Mouse (Mus musculus) lung, postnatal 25 days (tissue): ENCODE measurements around the gene Etnk2.
"Not testable (repeated sequence)": the region's sequence is repeated elsewhere in the genome, so short reads cannot be mapped to it uniquely, and the experiment has no call there.

ENCODE experiments used
- DNase-seq: peaks from one replicate; pipeline ENCODE4 v3.0.0; 2022; ENCODE audit warnings: low spot score

Etnk2 gene

GRCm38 (mm10) chr1:133363276-133364021, at the start of gene Etnk2:
Gene Etnk2 (plus strand): TSS chr1:133363572.
- DNase-seq, result peak; percentile 77

DNA sequence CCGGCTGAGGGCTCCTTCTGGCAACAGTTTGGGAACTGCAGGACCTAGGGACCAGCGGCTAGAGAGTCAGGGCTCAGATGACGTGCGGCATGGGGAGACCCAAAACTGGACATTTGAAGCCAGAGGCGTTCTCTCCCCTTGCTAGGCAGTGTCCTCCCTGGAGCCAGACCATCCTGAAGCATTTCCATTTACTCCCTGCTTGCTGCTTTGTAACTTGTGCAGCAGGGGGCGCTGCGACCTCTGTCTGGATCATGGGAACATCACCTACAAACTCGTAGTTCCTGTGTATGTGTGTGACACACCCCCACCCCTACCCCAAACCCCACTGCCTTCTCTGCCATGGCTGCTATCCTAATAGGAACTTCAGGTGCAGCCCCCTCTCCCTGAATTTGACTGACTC, 49.0 kb upstream of the Etnk2 start:
- DNase-seq, result peak; percentile 68

DNA sequence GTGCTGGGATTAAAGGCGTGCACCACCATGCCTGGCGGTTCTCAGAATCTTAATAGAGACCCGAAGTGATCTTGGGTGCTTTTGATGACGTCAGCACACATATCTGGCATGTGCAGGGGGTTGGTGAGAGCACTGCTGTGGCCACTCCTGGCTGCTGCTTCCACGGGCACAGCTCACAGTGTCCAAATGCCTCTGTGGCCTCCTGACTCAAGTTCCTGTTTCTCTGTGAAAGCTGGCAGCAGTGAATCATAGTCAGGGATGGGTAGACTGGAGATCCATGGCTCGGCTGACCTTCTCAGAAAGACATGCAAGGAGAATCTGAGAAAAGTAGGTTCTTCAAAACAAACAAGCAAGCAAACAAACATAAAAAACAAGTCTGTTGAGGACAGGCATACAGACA, 47.6 kb upstream of the Etnk2 start:
- DNase-seq, result no peak

- DNase-seq, result no peak
Observed at GRCm38 (mm10) chr1:133316577-133316976, 46.8 kb upstream of the Etnk2 start.

- DNase-seq, result no peak
Observed at GRCm38 (mm10) chr1:133317149-133317548, 46.2 kb upstream of the Etnk2 start.

DNA sequence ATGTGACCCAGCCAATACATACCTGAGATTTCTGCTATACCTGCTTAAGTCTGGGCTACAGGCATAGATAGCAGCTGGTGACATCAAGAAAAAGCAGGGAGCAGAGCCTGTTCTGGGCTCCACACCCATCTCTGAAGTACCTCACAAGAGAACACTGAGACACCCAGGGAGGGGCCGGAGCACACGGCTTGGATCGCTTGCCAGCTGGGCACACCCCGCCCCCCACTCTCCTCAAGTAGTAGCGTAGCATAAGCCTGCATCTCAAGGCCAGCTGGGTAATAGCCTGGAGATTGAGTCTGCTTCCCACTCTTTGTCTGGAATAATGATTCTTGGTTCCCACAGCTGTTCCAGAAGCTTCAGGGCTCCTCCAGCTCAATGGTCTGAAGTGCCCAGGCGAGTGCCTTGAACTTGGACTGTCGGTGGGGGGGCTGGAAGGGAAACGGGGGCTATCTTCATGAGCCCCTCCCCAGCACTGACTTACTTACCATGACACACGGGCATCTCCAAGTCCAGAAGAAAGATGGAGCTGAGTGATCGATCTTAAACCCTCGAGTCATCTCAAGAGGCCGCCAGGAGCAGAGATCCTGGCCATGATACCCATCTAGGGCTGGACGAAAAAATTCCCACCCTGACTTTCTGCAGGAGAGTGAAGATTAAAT, 42.0 kb upstream of the Etnk2 start, which contains the start of gene Kiss1:
Gene Kiss1 (plus strand): TSS at position 609 of the 659 bp plus-strand sequence.
- peak; percentile 65 for DNase-seq

GRCm38 (mm10) chr1:133323333-133323732, 40.0 kb upstream of the Etnk2 start:
- no peak for DNase-seq

- DNase-seq, result no peak
Observed at GRCm38 (mm10) chr1:133325951-133326350, 37.4 kb upstream of the Etnk2 start.

- no peak for DNase-seq
Observed at GRCm38 (mm10) chr1:133327094-133327493, 36.3 kb upstream of the Etnk2 start.

DNA sequence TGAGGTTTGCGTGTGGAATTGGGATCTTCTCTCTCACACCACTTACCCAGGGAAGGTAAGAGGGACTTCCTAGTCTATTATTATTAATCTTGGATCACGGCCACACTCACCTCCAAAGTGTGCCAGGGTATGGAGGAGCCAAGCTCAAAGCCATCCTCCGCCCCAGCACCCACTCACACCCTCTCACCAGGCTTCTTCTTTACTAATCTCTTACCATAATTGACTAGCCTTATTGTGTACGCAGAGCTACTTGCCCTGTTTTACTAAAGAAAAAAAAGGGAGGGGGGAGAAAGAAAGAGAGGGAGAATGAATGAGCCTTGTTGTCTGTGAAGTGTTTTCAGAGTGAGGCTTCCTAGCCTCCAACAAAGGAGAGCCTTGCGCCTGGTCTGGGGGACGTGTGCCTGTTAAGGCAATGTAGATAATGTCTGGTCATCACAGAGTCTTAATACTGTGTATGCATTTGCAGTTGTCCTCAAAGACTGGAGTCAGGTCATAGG, 35.0 kb upstream of the Etnk2 start:
- DNase-seq, result no peak

DNA sequence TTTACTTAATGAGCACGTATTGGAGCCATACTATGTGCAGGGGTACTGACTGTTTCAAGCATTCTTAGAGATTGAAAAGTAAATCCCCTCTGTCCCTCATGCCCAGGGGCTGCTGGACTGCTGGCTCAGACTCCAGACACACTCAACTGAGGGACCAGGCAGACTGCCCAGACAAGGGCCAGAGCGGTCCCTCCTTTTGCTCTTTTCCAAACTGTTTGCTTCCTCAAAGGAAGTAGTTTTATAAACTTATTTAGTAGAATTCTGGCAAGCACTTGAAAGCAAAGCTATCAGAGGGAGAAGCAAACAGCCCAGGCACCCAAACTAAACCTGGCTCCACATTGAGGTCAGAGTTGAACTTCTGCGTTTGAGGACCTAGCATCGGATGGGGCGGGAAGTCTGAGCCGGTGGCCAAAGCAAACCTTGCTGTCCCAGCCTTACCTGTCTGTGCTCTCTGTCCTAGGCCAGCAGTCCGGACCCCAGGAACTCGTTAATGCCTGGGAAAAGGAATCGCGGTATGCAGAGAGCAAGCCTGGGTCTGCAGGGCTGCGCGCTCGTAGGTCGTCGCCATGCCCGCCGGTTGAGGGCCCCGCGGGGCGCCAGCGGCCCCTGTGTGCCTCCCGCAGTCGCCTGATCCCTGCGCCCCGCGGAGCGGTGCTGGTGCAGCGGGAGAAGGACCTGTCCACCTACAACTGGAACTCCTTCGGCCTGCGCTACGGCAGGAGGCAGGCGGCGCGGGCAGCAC, 34.3 kb upstream of the Etnk2 start:
- DNase-seq, result peak; percentile 61

DNA sequence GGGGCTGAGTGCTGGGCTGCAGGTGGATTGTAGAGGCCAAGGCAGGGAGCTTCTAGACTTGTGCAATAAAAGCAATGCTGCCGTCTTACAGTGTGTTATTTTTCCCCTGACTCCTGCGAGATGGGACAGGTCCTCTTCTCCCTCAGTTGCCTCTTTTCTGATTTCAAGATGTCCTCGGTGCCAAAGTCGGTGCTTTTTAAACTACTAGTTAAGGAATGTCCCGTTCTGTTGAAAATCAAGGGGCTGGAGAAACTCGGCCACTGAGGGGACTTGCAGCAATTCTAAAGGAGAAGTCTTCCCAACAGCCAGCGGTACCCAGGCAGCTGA, 33.8 kb upstream of the Etnk2 start:
- DNase-seq, result no peak

GRCm38 (mm10) chr1:133331142-133331541, 32.2 kb upstream of the Etnk2 start:
- DNase-seq, result no peak

GRCm38 (mm10) chr1:133332656-133333430, 30.5 kb upstream of the Etnk2 start:
- DNase-seq, result no peak

- DNase-seq, result no peak
Observed at GRCm38 (mm10) chr1:133333937-133334336, 29.4 kb upstream of the Etnk2 start.

DNA sequence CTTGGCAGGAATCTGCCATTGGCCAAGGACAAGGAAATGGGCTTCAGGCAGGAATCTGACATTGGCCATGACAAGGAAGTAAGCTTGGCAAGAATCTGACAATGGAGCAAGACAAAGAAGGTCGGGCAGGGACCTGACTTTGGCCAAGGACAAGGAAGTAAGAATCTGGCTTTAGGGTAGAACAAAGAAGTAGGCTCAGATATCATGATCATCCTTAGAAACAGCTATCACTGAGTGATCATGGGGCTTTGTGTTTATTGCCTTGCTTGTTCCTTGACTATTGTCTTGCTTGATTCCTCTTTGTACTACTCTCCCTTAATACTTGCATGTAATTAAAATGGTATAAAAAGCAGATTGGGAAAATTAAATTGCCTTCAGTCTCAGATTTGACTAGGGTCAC, 23.0 kb upstream of the Etnk2 start:
- DNase-seq, result not testable (repeated sequence)

DNA sequence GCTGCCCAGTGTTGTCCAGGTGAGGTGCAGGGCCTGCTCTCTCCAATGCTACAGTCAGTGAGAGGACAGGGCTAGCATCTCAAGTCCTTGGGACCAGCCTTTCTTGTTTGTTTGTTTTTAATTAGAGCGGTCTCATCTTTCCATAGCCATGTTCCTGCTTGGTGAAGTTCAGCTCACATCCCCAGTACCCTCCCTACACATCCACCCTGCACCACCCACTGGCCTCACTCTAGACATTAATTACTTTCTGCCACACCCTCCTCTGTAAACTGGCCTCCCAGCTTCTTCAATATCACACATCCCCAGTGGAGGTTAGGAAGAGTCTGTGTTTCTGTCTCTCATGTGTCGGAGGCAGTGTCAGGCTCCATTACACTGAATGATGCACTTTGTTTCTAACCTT, 19.0 kb upstream of the Etnk2 start:
- DNase-seq, result no peak

GRCm38 (mm10) chr1:133346531-133346930, 16.8 kb upstream of the Etnk2 start:
- no peak for DNase-seq

GRCm38 (mm10) chr1:133347226-133347625, 16.1 kb upstream of the Etnk2 start:
- DNase-seq, result no peak

DNA sequence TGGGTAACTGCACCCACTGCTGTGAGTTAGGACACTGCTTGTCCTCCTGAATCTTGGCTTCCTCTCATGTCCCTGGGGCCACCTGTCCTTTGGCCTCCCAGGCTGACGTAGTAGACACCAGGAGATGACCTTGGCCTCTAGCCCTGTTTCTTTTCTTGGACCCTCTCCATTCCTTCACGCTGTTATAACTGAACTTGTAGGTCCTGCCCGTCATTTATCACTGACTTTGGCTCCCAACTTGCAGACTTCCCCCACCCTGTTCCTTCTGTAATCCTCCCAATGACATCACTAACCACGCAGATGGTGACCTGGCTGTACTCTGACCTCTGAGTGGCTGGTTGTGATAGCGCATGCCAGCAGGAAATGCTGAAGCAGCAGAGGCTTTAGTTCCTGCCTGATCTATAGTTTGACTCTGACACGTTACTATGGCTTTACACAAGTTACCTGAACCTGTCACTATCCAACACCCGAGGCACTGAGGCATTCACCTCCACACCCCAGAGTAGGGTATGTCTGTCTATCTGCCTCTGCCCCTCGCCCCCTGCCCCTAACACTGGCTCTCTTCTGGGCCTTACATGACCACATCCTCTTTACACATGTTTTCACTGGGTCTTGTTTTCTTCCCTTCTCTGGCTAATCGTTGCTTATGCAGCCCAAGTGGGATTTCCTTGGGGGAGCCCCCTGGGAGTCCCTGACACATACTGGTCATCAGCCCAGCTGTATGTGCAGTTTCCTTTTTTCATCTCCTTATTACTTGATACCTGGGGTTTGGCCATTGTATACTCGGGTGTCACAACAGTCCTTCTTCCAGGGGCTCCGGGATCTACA, 15.5 kb upstream of the Etnk2 start:
- DNase-seq, result peak; percentile 34

DNA sequence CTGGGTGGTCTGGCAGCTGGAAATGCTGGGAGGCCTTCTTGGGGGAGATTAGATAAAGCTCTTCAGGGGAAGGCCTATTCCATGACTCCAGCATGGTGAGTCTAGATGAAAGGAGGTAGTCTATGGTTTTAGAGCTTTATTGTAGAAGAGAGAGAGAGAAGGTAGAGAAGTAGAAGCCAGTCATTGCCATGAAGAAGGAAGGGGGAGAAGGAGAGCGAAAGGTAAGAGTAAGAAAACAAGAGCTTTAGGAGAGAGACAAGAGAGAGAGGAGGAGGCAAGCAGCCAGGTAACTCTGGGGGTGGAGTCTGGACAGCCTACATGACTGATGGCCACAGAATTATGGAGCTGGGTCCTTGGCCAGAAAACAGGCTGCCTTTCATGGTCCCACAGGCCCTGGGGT, 13.2 kb upstream of the Etnk2 start, which contains the start of gene Ren1:
Gene Ren1 (plus strand): TSS at position 301 of the 400 bp plus-strand sequence.
- no peak for DNase-seq
